Mouse (Mus musculus): ENCODE measurements at regions not wholly inside any gene's neighbourhood (a gene's known extent, or its start where the extent isn't known, plus 50 kb on each side); places are given as distances from the start of the nearest gene placed in this dataset.

GRCm38 (mm10) chr8:127780596-127780995, 577.8 kb upstream of the Nrp1 start:
- no peaks in the 10 kb centered on the region for H3K9me3 ChIP-seq (replicated peaks)
- no peak overlapping the region for H3K4me2 ChIP-seq
- H3K4me3 ChIP-seq (replicated peaks) = no peak overlapping the region
- H3K27ac ChIP-seq (replicated peaks) = no peak overlapping the region
- no peaks in the 10 kb centered on the region for H3K4me1 ChIP-seq (replicated peaks)
- ATAC-seq (ENCODE audit: insufficient read depth) = no peak
- H3K27me3 ChIP-seq = no peaks in the 10 kb centered on the region
- no peaks in the 10 kb centered on the region for H3K36me3 ChIP-seq (replicated peaks)
- WGBS (ENCODE audit: insufficient replicate concordance) = 56% methylated on average over 3 of the region's 3 CpGs
- H3K9ac ChIP-seq = no peak overlapping the region

GRCm38 (mm10) chr8:127781011-127781410, 577.4 kb upstream of the Nrp1 start:
- WGBS (ENCODE audit: insufficient replicate concordance) = 21% methylated on average over 1 of the region's 1 CpGs
- no peak for ATAC-seq (ENCODE audit: insufficient read depth)
- no peaks in the 10 kb centered on the region for H3K36me3 ChIP-seq (replicated peaks)

GRCm38 (mm10) chr8:127792611-127793010, 565.8 kb upstream of the Nrp1 start:
- Histone ChIP-seq H3K9ac (no peak overlapping the region), H3K9me3 (replicated peaks) (no peaks in the 10 kb centered on the region), H3K27ac (replicated peaks) (no peak overlapping the region), H3K27me3 (no peaks in the 10 kb centered on the region), H3K4me1 (replicated peaks) (no peaks in the 10 kb centered on the region), H3K4me2 (no peak overlapping the region), H3K36me3 (replicated peaks) (no peaks in the 10 kb centered on the region), H3K4me3 (replicated peaks) (no peak overlapping the region)
- no peak for ATAC-seq (ENCODE audit: insufficient read depth)
- WGBS (ENCODE audit: insufficient replicate concordance) = 74% methylated on average over 5 of the region's 5 CpGs

More at GRCm38 (mm10) chr8:127781011-127781410, 577.4 kb upstream of the Nrp1 start:
- H3K27me3 ChIP-seq = no peaks in the 10 kb centered on the region
- H3K27ac ChIP-seq (replicated peaks) = no peak overlapping the region
- H3K9me3 ChIP-seq (replicated peaks) = no peaks in the 10 kb centered on the region
- no peak overlapping the region for H3K9ac ChIP-seq
- no peak overlapping the region for H3K4me3 ChIP-seq (replicated peaks)
- no peaks in the 10 kb centered on the region for H3K4me1 ChIP-seq (replicated peaks)
- no peak overlapping the region for H3K4me2 ChIP-seq

GRCm38 (mm10) chr8:127799849-127800471, 558.4 kb upstream of the Nrp1 start:
- H3K36me3 ChIP-seq (replicated peaks) = no peaks in the 10 kb centered on the region
- no peaks in the 10 kb centered on the region for H3K27me3 ChIP-seq
- H3K4me2 ChIP-seq = no peak overlapping the region
- ATAC-seq (ENCODE audit: insufficient read depth) = no peak
- WGBS (ENCODE audit: insufficient replicate concordance) = 27% methylated on average over 6 of the region's 6 CpGs
- no peak overlapping the region for H3K27ac ChIP-seq (replicated peaks)
- no peak overlapping the region for H3K4me3 ChIP-seq (replicated peaks)
- H3K9ac ChIP-seq = no peak overlapping the region
- no peaks in the 10 kb centered on the region for H3K9me3 ChIP-seq (replicated peaks)
- no peaks in the 10 kb centered on the region for H3K4me1 ChIP-seq (replicated peaks)

- WGBS (ENCODE audit: insufficient replicate concordance) = 42% methylated on average over 7 of the region's 7 CpGs
- ATAC-seq (ENCODE audit: insufficient read depth) = no peak
- H3K4me2 ChIP-seq = no peak overlapping the region
- H3K9me3 ChIP-seq (replicated peaks) = no peaks in the 10 kb centered on the region
- no peak overlapping the region for H3K9ac ChIP-seq
- H3K27me3 ChIP-seq = no peaks in the 10 kb centered on the region
- no peaks in the 10 kb centered on the region for H3K4me1 ChIP-seq (replicated peaks)
- no peak overlapping the region for H3K27ac ChIP-seq (replicated peaks)
- H3K4me3 ChIP-seq (replicated peaks) = no peak overlapping the region
- H3K36me3 ChIP-seq (replicated peaks) = no peaks in the 10 kb centered on the region
Measured at GRCm38 (mm10) chr8:127802136-127802535, 556.3 kb upstream of the Nrp1 start.

GRCm38 (mm10) chr8:127802661-127803333, 555.6 kb upstream of the Nrp1 start:
- H3K27ac ChIP-seq (replicated peaks) = no peak overlapping the region
- no peak overlapping the region for H3K4me2 ChIP-seq
- 18% methylated on average over 5 of the region's 5 CpGs for WGBS (ENCODE audit: insufficient replicate concordance)
- ATAC-seq (ENCODE audit: insufficient read depth) = no peak
- H3K4me3 ChIP-seq (replicated peaks) = no peak overlapping the region
- no peaks in the 10 kb centered on the region for H3K27me3 ChIP-seq
- no peaks in the 10 kb centered on the region for H3K9me3 ChIP-seq (replicated peaks)
- H3K36me3 ChIP-seq (replicated peaks) = no peaks in the 10 kb centered on the region
- no peak overlapping the region for H3K9ac ChIP-seq
- H3K4me1 ChIP-seq (replicated peaks) = no peaks in the 10 kb centered on the region

- H3K9ac ChIP-seq = no peak overlapping the region
- no peaks in the 10 kb centered on the region for H3K4me1 ChIP-seq (replicated peaks)
- no peaks in the 10 kb centered on the region for H3K9me3 ChIP-seq (replicated peaks)
- ATAC-seq (ENCODE audit: insufficient read depth) = no peak
- H3K27ac ChIP-seq (replicated peaks) = no peak overlapping the region
- no peaks in the 10 kb centered on the region for H3K36me3 ChIP-seq (replicated peaks)
- H3K4me2 ChIP-seq = no peak overlapping the region
- H3K27me3 ChIP-seq = no peaks in the 10 kb centered on the region
- 52% methylated on average over 7 of the region's 7 CpGs for WGBS (ENCODE audit: insufficient replicate concordance)
- H3K4me3 ChIP-seq (replicated peaks) = no peak overlapping the region
Measured at GRCm38 (mm10) chr8:127809203-127810155, 548.9 kb upstream of the Nrp1 start.

GRCm38 (mm10) chr8:127811338-127811737, 547.1 kb upstream of the Nrp1 start:
- no peaks in the 10 kb centered on the region for H3K4me1 ChIP-seq (replicated peaks)
- no peak overlapping the region for H3K4me3 ChIP-seq (replicated peaks)
- no peak overlapping the region for H3K27ac ChIP-seq (replicated peaks)
- no peaks in the 10 kb centered on the region for H3K36me3 ChIP-seq (replicated peaks)
- no peak overlapping the region for H3K9ac ChIP-seq
- ATAC-seq (ENCODE audit: insufficient read depth) = no peak
- no peaks in the 10 kb centered on the region for H3K9me3 ChIP-seq (replicated peaks)
- 66% methylated on average over 8 of the region's 8 CpGs for WGBS (ENCODE audit: insufficient replicate concordance)
- H3K27me3 ChIP-seq = no peaks in the 10 kb centered on the region
- H3K4me2 ChIP-seq = no peak overlapping the region

- Histone ChIP-seq H3K36me3 (replicated peaks) (no peaks in the 10 kb centered on the region), H3K9me3 (replicated peaks) (no peaks in the 10 kb centered on the region), H3K27me3 (no peaks in the 10 kb centered on the region), H3K9ac (no peak overlapping the region), H3K4me3 (replicated peaks) (no peak overlapping the region), H3K4me1 (replicated peaks) (no peaks in the 10 kb centered on the region), H3K4me2 (no peak overlapping the region), H3K27ac (replicated peaks) (no peak overlapping the region)
- no peak for ATAC-seq (ENCODE audit: insufficient read depth)
- 33% methylated on average over 9 of the region's 9 CpGs for WGBS (ENCODE audit: insufficient replicate concordance)
Measured at GRCm38 (mm10) chr8:127814785-127815523, 543.5 kb upstream of the Nrp1 start.

GRCm38 (mm10) chr8:127820741-127821170, 537.6 kb upstream of the Nrp1 start:
- no peaks in the 10 kb centered on the region for H3K36me3 ChIP-seq (replicated peaks)
- no peaks in the 10 kb centered on the region for H3K4me1 ChIP-seq (replicated peaks)
- H3K4me2 ChIP-seq = no peak overlapping the region
- no peaks in the 10 kb centered on the region for H3K27me3 ChIP-seq
- no peak overlapping the region for H3K9ac ChIP-seq
- WGBS (ENCODE audit: insufficient replicate concordance) = 43% methylated on average over 1 of the region's 1 CpGs
- H3K9me3 ChIP-seq (replicated peaks) = no peaks in the 10 kb centered on the region
- H3K4me3 ChIP-seq (replicated peaks) = no peak overlapping the region
- no peak for ATAC-seq (ENCODE audit: insufficient read depth)
- H3K27ac ChIP-seq (replicated peaks) = no peak overlapping the region

All from liver, embryonic 15.5 days (tissue).